Mouse (Mus musculus) limb, embryonic 14.5 days (tissue): ENCODE measurements around the gene Cdcp1. TPM values are rescaled to one million over a fixed set of nuclear protein-coding genes. Genes with fewer than 3 reads are reported as not detected.

ENCODE experiments used
- ATAC-seq: fragments of 200-750 bp; cut with Nextera tagmentation; 2 replicates; pipeline ENCODE4 v1.8.0; 2017; ENCODE audit warnings: low read depth, moderate number of reproducible peaks, moderate TSS enrichment; ENCODE audit not compliant: low FRiP score
- DNase-seq: peaks from one replicate; pipeline ENCODE4 v3.0.0-alpha.2; 2015; ENCODE audit warnings: low spot score
- H3K27ac ChIP-seq: fragments of 300-500 bp; sonication (generic); replicated peaks from 2 replicates; pipeline ENCODE4 v1.5.1; 2014; ENCODE audit warnings: low read depth, mild to moderate bottlenecking, low read length, moderate library complexity, mixed read lengths
- H3K27me3 ChIP-seq: fragments of 300-500 bp; sonication (generic); 2 replicates; pipeline ENCODE4 v1.6.1; 2014; ENCODE audit warnings: low read length, mixed read lengths; ENCODE audit not compliant: control insufficient read depth, insufficient read depth
- H3K36me3 ChIP-seq: fragments of 300-500 bp; sonication (generic); 2 replicates; pipeline ENCODE4 v1.6.1; 2014; ENCODE audit warnings: mild to moderate bottlenecking, low read length, moderate library complexity, mixed read lengths; ENCODE audit not compliant: control insufficient read depth, insufficient read depth
- H3K4me1 ChIP-seq: fragments of 300-500 bp; sonication (generic); 2 replicates; pipeline ENCODE4 v1.6.1; 2014; ENCODE audit warnings: antibody characterized with exemption, low read length, mixed read lengths; ENCODE audit not compliant: control insufficient read depth, insufficient read depth
- H3K4me2 ChIP-seq: fragments of 300-500 bp; sonication (generic); replicated peaks from 2 replicates; pipeline ENCODE4 v1.6.1; 2014; ENCODE audit warnings: low read depth, mild to moderate bottlenecking, low read length, moderate library complexity; ENCODE audit not compliant: severe bottlenecking
- H3K4me3 ChIP-seq: fragments of 300-500 bp; sonication (generic); replicated peaks from 2 replicates; pipeline ENCODE4 v1.5.1; 2014; ENCODE audit warnings: low read length
- H3K9ac ChIP-seq: fragments of 300-500 bp; sonication (generic); 2 replicates; pipeline ENCODE4 v1.6.1; 2014; ENCODE audit warnings: mild to moderate bottlenecking, low read depth, low read length, moderate library complexity; ENCODE audit not compliant: severe bottlenecking
- H3K9me3 ChIP-seq: fragments of 300-500 bp; sonication (generic); 2 replicates; pipeline ENCODE4 v1.6.1; 2016; ENCODE audit warnings: low read length; ENCODE audit not compliant: control insufficient read depth
- POLR2A ChIP-seq: fragments of 200-500 bp; IDR thresholded peaks from 2 replicates; pipeline ENCODE4 v1.8.0; 2012; ENCODE audit warnings: inconsistent platforms, mild to moderate bottlenecking, moderate library complexity, borderline replicate concordance; ENCODE audit not compliant: insufficient read depth, insufficient read length; ENCODE audit errors: extremely low read depth
- WGBS: fragments of 180-500 bp; shearing (Covaris S2); extraction: QIAGEN DNeasy Blood & Tissue Kit; methylation state at CpG from one replicate; pipeline ENCODE4 v1.1.7; 2014; 5-methylcytosine and 5-hydroxymethylcytosine counted together
- polyA plus RNA-seq, 2 experiments: library from polyadenylated mRNA; depleted of rRNA in 1 of 2; stranded (reverse) in 1 of 2; unstranded in 1 of 2; fragments of >200 nt; fragmentation: Nextera tagmentation in 1 of 2; extraction: Ambion mirVana in 1 of 2; gene quantifications; 2 replicates each; pipeline versions ENCODE4 v1.2.1 to v1.2.3; 2012 to 2014

Cdcp1 gene
- polyA plus RNA-seq, 2 experiments: 7.1 to 9.3 TPM

- TF ChIP-seq POLR2A: no peak
- H3K4me1 ChIP-seq: no peaks in the 10 kb centered on the region
- H3K27me3 ChIP-seq: 0 out of 2 replicates have a peak, but pooled peaks cover 8% of the 10 kb centered on the region
- ATAC-seq (no peak), DNase-seq (no peak)
- no peak overlapping the region for H3K9ac ChIP-seq
- H3K4me3 ChIP-seq: no peak overlapping the region
- H3K27ac ChIP-seq: no peak overlapping the region
- no peak overlapping the region for H3K4me2 ChIP-seq
- 69% methylated on average over 9 of the region's 9 CpGs for WGBS
- no peaks in the 10 kb centered on the region for H3K9me3 ChIP-seq
- no peaks in the 10 kb centered on the region for H3K36me3 ChIP-seq
Measured at GRCm38 (mm10) chr9:123213371-123213770, 2.5 kb downstream of the Cdcp1 start.

GRCm38 (mm10) chr9:123207895-123208294 lies 7.9 kb downstream of the Cdcp1 start:
- no peak overlapping the region for H3K9ac ChIP-seq
- no peak for TF ChIP-seq POLR2A
- H3K9me3 ChIP-seq: no peaks in the 10 kb centered on the region
- H3K4me3 ChIP-seq: no peak overlapping the region
- no peak overlapping the region for H3K4me2 ChIP-seq
- no peak for DNase-seq
- no peaks in the 10 kb centered on the region for H3K36me3 ChIP-seq
- 95% methylated on average over 1 of the region's 1 CpGs for WGBS
- no peaks in the 10 kb centered on the region for H3K4me1 ChIP-seq
- no peaks in the 10 kb centered on the region for H3K27me3 ChIP-seq
- no peak overlapping the region for H3K27ac ChIP-seq
- ATAC-seq: no peak

- H3K36me3 ChIP-seq: no peaks in the 10 kb centered on the region
- no peak for TF ChIP-seq POLR2A
- no peak overlapping the region for H3K4me3 ChIP-seq
- no peaks in the 10 kb centered on the region for H3K9me3 ChIP-seq
- H3K27ac ChIP-seq: no peak overlapping the region
- 86% methylated on average over 2 of the region's 2 CpGs for WGBS
- no peak overlapping the region for H3K9ac ChIP-seq
- DNase-seq (no peak), ATAC-seq (no peak)
- no peak overlapping the region for H3K4me2 ChIP-seq
- H3K4me1 ChIP-seq: no peaks in the 10 kb centered on the region
- no peaks in the 10 kb centered on the region for H3K27me3 ChIP-seq
Measured at GRCm38 (mm10) chr9:123206948-123207347, 8.9 kb downstream of the Cdcp1 start.

- Histone ChIP-seq H3K27ac (no peak overlapping the region), H3K9me3 (no peaks in the 10 kb centered on the region), H3K27me3 (no peaks in the 10 kb centered on the region), H3K9ac (no peak overlapping the region), H3K36me3 (no peaks in the 10 kb centered on the region), H3K4me3 (no peak overlapping the region), H3K4me2 (no peak overlapping the region), H3K4me1 (no peaks in the 10 kb centered on the region)
- no peak for TF ChIP-seq POLR2A
- 35% methylated on average over 2 of the region's 2 CpGs for WGBS
- DNase-seq (no peak), ATAC-seq (no peak)
Measured at GRCm38 (mm10) chr9:123206526-123206925, 9.3 kb downstream of the Cdcp1 start.

DNA sequence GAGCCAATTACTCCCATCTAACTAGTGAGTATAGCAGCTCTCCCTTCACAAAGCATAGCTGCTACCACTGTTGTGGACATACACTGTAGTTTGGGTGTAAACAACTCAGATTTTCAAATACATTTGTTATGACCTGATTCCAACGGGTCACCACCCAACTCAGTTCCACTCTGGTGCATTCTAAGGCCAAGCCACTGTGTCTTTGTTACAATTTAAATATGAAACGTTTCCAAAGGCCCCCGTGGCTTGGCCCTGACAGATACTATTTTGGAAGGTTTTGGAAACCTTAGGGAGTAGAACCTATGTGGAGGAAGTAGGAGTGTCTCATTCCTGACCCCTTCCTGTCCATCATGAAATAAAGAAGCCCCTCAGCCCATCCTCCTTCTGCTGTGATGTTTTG lies 15.7 kb downstream of the Cdcp1 start:
- Histone ChIP-seq H3K36me3 (no peaks in the 10 kb centered on the region), H3K9ac (no peak overlapping the region), H3K4me3 (no peak overlapping the region), H3K27ac (no peak overlapping the region), H3K27me3 (no peaks in the 10 kb centered on the region), H3K4me1 (no peaks in the 10 kb centered on the region), H3K9me3 (no peaks in the 10 kb centered on the region), H3K4me2 (no peak overlapping the region)
- TF ChIP-seq POLR2A: no peak
- WGBS: 73% methylated on average over 3 of the region's 3 CpGs
- DNase-seq: no peak
- no peak for ATAC-seq

GRCm38 (mm10) chr9:123188271-123188670 lies 27.6 kb downstream of the Cdcp1 start:
- no peak overlapping the region for H3K27ac ChIP-seq
- no peak overlapping the region for H3K4me3 ChIP-seq
- H3K9ac ChIP-seq: no peak overlapping the region
- no peak for DNase-seq
- no peaks in the 10 kb centered on the region for H3K36me3 ChIP-seq
- no peak overlapping the region for H3K4me2 ChIP-seq
- H3K27me3 ChIP-seq: no peaks in the 10 kb centered on the region
- no peaks in the 10 kb centered on the region for H3K9me3 ChIP-seq
- H3K4me1 ChIP-seq: no peaks in the 10 kb centered on the region
- WGBS: 66% methylated on average over 2 of the region's 2 CpGs
- no peak for TF ChIP-seq POLR2A
- ATAC-seq: no peak
